Mouse (Mus musculus): ENCODE results near the gene Cavin1. TPM values are rescaled to one million over a fixed set of nuclear protein-coding genes. Genes with fewer than 3 reads are reported as not detected.
A peak's percentile ranks its signal among the peaks of the same experiment; 100 is the strongest.

The Cavin1 gene
- polyA plus RNA-seq, 1 experiment from 2014 or later, result 10.2 TPM

DNA sequence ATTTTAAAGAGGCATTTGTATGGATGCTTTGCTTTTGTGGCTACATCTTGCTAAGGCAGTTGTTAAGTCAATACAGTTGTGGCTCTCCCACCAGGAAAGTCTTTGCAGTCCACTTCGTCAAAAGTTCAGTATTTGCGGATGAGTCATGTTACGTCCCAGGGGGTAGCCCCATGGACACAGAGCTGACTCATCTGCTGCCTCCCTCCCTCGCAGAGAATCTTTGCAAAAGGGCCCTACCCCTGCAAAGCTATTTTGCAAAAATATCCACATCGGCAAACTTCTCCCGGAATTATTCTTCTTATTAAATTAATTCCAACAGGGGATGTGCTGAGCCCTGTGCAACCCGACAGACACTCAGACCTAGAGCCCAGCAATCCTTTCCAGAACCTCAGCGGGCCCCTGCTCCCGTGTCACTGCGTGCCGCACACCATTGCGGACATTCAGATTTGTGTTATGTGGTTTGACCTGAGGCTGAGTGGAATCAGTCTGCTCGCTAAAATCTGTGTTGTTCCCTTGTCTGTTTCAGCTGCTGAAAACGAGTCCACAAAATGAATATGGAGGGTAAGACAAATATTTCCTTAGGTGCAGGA lies 3.8 kb upstream of the Cavin1 start:
- H3K4me3 ChIP-seq (ENCODE audit: low read depth, low read length), result no peak overlapping the region
- DNase-seq (ENCODE audit: low spot score) (no peak), ATAC-seq (ENCODE audit: insufficient number of reproducible peaks, low FRiP score, low TSS enrichment, low read depth) (no peak)
- 82% methylated on average over 14 of the region's 14 CpGs for WGBS
- no peaks in the 10 kb centered on the region for H3K36me3 ChIP-seq (ENCODE audit: control insufficient read depth, insufficient read depth, low read length)
- no peaks in the 10 kb centered on the region for H3K9me3 ChIP-seq (ENCODE audit: control insufficient read depth, low read length)
- H3K4me2 ChIP-seq (ENCODE audit: low read depth, severe bottlenecking), result no peak overlapping the region
- H3K4me1 ChIP-seq (ENCODE audit: control insufficient read depth, insufficient read depth, low read length), result peaks cover 10% of the 10 kb centered on the region; the same call in 1 of the 2 replicates
- no peak overlapping the region for H3K27ac ChIP-seq (replicated peaks; ENCODE audit: low read depth, low read length)
- peaks cover 22% of the 10 kb centered on the region for H3K27me3 ChIP-seq (ENCODE audit: control insufficient read depth, insufficient read depth, low read length)
- H3K9ac ChIP-seq (ENCODE audit: low read length), result no peak overlapping the region

DNA sequence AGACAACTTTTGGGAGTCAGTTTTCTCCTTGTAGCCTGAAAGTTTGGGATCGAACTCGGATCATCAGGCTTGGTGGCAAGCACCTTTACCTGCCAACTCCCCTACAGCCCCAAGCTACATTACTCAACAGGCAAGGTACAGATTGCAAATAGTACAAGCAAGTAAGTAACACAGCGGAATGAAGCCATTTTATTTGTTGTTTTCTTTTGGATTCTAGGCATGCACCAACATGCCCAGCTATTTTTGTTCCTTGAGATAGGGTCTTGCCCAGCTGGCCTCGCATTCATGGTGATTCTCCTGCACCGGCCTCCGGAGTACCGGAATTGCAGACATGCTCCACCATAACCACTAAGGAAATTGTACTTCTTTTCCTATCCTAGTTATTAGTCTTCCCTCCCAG lies 2.6 kb upstream of the Cavin1 start:
- Histone ChIP-seq H3K4me3 (ENCODE audit: low read depth, low read length) (no peak overlapping the region), H3K4me2 (ENCODE audit: low read depth, severe bottlenecking) (no peak overlapping the region), H3K9ac (ENCODE audit: low read length) (no peak overlapping the region), H3K4me1 (ENCODE audit: control insufficient read depth, insufficient read depth, low read length) (peaks cover 13% of the 10 kb centered on the region), H3K27me3 (ENCODE audit: control insufficient read depth, insufficient read depth, low read length) (peaks cover 35% of the 10 kb centered on the region), H3K27ac (replicated peaks; ENCODE audit: low read depth, low read length) (no peak overlapping the region), H3K36me3 (ENCODE audit: control insufficient read depth, insufficient read depth, low read length) (no peaks in the 10 kb centered on the region), H3K9me3 (ENCODE audit: control insufficient read depth, low read length) (no peaks in the 10 kb centered on the region)
- no peak for ATAC-seq (ENCODE audit: insufficient number of reproducible peaks, low FRiP score, low TSS enrichment, low read depth)
- DNase-seq (ENCODE audit: low spot score), result no peak
- 93% methylated on average over 7 of the region's 7 CpGs for WGBS

DNA sequence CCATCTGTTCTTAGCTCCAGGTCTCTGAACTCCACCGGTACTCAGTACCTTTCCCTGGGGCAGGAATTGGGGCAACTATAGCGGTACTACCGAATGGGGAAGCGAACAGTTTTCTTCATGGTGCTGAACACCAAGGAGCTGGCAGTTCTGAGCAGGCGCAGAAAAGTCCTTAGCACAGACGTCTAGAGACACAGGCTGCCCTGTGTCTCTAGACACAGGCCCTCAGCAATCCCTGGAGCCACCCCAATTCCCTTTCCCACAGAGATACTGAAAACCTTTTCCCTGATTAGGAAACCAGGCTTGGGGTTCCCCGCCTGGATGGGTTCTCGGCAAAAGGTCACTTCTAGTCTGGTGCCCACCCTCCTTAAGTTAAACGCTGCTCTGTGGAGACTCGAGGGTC lies 768 bp upstream of the Cavin1 start:
- Histone ChIP-seq H3K27me3 (ENCODE audit: control insufficient read depth, insufficient read depth, low read length) (peaks cover 46% of the 10 kb centered on the region), H3K4me3 (ENCODE audit: low read depth, low read length) (no peak overlapping the region), H3K36me3 (ENCODE audit: control insufficient read depth, insufficient read depth, low read length) (no peaks in the 10 kb centered on the region), H3K9ac (ENCODE audit: low read length) (no peak overlapping the region), H3K4me1 (ENCODE audit: control insufficient read depth, insufficient read depth, low read length) (peaks cover 13% of the 10 kb centered on the region), H3K9me3 (ENCODE audit: control insufficient read depth, low read length) (no peaks in the 10 kb centered on the region), H3K27ac (replicated peaks; ENCODE audit: low read depth, low read length) (no peak overlapping the region), H3K4me2 (ENCODE audit: low read depth, severe bottlenecking) (no peak overlapping the region)
- WGBS, result 66% methylated on average over 10 of the region's 10 CpGs
- DNase-seq (ENCODE audit: low spot score) (no peak), ATAC-seq (ENCODE audit: insufficient number of reproducible peaks, low FRiP score, low TSS enrichment, low read depth) (no peak)

DNA sequence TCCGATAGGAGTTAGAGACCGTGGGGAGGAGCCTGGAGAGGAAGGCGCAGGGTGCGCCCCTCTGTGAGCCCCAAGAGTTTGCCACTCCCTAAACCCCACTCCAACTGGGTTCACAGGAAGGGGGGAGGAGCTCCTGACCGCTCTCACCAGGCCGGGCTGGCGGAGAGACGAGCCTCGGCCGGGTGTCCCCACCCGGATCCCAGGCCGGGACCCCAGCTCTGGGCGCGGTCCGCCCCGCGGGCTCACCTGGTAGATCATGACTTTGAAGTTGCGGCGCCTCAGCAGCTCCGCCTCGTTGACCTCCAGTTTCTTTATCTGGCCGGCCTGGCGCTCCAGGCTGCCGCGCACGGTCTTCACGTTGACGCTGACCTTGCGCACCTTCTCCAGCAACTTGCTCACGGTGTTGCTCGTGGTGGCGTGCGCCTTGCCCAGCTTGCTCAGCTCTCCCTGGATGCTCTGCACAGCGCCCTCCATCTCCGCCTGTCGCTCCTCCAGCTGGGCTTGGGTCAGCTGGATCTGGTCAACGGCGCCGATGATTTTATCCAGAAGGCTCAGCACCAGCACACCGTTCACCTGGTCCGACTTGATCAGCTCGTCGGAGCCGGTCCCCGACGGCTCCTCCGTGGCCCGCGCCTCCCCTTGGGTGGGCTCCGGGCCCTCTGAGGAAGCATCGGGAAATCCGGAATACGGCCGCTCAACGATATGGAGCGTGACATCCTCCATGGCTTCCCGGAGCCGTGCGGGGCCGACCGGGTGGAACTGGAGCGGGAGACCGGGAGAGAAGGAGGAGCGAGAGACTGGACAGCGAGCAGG lies 737 bp downstream of the Cavin1 start:
- Histone ChIP-seq H3K4me3 (ENCODE audit: low read depth, low read length) (peak overlapping the region; percentile 40), H3K27ac (replicated peaks; ENCODE audit: low read depth, low read length) (no peak overlapping the region), H3K4me1 (ENCODE audit: control insufficient read depth, insufficient read depth, low read length) (peaks cover 13% of the 10 kb centered on the region), H3K9ac (ENCODE audit: low read length) (peak overlapping the region; percentile 32; the same call in 1 of the 2 replicates), H3K36me3 (ENCODE audit: control insufficient read depth, insufficient read depth, low read length) (no peaks in the 10 kb centered on the region), H3K4me2 (ENCODE audit: low read depth, severe bottlenecking) (peak overlapping the region; percentile 64), H3K27me3 (ENCODE audit: control insufficient read depth, insufficient read depth, low read length) (peaks cover 58% of the 10 kb centered on the region), H3K9me3 (ENCODE audit: control insufficient read depth, low read length) (no peaks in the 10 kb centered on the region)
- under 1% methylated on average over 65 of the region's 65 CpGs for WGBS
- DNase-seq (ENCODE audit: low spot score), result peak; percentile 62
- no peak; the same call in 1 of the 2 replicates for ATAC-seq (ENCODE audit: insufficient number of reproducible peaks, low FRiP score, low TSS enrichment, low read depth)

DNA sequence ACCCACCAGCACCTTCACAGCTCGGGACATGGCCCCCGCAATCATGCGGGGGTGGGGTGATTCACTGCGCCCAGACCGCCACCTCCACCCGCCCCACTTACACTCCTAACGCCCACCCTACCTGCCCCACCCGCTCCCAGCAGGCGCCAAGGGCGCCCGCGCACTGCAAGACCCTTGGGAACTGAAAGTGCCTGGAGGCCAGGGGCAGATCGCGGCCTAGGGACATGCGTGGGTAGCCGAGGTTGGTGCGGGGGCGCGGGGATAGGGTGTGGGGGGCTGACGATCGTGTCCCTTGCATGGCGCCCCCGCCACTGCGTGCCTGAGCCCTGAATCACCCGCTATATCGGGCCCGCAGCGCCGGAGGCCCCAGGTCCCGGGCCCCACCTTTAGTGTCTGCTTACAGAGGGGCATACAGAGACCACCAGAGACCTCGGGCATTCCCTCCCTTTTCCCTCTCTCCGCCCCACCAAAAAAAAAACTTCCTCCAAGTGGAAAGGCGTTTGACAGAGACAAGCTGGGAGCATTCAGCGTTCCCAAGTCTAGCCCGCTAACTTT lies 1.4 kb downstream of the Cavin1 start:
- 8% methylated on average over 32 of the region's 35 CpGs for WGBS
- ATAC-seq (ENCODE audit: insufficient number of reproducible peaks, low FRiP score, low TSS enrichment, low read depth) (no peak), DNase-seq (ENCODE audit: low spot score) (no peak)
- peak overlapping the region; percentile 32; the same call in 1 of the 2 replicates for H3K9ac ChIP-seq (ENCODE audit: low read length)
- peaks cover 61% of the 10 kb centered on the region for H3K27me3 ChIP-seq (ENCODE audit: control insufficient read depth, insufficient read depth, low read length)
- H3K9me3 ChIP-seq (ENCODE audit: control insufficient read depth, low read length), result no peaks in the 10 kb centered on the region
- H3K36me3 ChIP-seq (ENCODE audit: control insufficient read depth, insufficient read depth, low read length), result no peaks in the 10 kb centered on the region
- peak overlapping the region; percentile 64 for H3K4me2 ChIP-seq (ENCODE audit: low read depth, severe bottlenecking)
- H3K4me3 ChIP-seq (ENCODE audit: low read depth, low read length), result peak overlapping the region; percentile 40
- H3K27ac ChIP-seq (replicated peaks; ENCODE audit: low read depth, low read length), result no peak overlapping the region
- H3K4me1 ChIP-seq (ENCODE audit: control insufficient read depth, insufficient read depth, low read length), result peaks cover 13% of the 10 kb centered on the region

DNA sequence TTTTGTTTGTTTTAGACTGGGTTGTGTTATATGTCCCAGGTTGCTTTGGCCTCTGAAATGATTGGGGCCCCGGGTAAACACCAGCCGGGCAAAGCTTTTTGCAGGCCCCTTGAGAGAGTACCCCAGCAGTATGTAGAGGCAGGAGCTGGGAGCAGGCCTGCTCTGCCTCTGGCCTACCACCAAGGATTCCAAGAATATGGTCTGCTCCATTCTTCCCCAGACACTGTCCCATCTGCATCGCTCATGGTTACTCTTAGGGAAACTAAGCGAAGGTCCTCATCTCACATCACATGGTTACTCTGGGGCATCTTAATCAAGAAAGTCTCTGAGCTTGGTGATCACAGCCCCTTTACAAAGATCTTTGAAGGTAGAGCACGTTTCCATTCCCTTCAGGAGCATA lies 2.2 kb downstream of the Cavin1 start:
- Histone ChIP-seq H3K9ac (ENCODE audit: low read length) (no peak overlapping the region), H3K4me2 (ENCODE audit: low read depth, severe bottlenecking) (no peak overlapping the region), H3K27ac (replicated peaks; ENCODE audit: low read depth, low read length) (no peak overlapping the region), H3K36me3 (ENCODE audit: control insufficient read depth, insufficient read depth, low read length) (no peaks in the 10 kb centered on the region), H3K9me3 (ENCODE audit: control insufficient read depth, low read length) (no peaks in the 10 kb centered on the region), H3K4me3 (ENCODE audit: low read depth, low read length) (no peak overlapping the region), H3K27me3 (ENCODE audit: control insufficient read depth, insufficient read depth, low read length) (peaks cover 61% of the 10 kb centered on the region), H3K4me1 (ENCODE audit: control insufficient read depth, insufficient read depth, low read length) (peaks cover 13% of the 10 kb centered on the region)
- DNase-seq (ENCODE audit: low spot score) (no peak), ATAC-seq (ENCODE audit: insufficient number of reproducible peaks, low FRiP score, low TSS enrichment, low read depth) (no peak)
- whole genome bisulfite sequencing, result 79% methylated on average over 5 of the region's 5 CpGs

DNA sequence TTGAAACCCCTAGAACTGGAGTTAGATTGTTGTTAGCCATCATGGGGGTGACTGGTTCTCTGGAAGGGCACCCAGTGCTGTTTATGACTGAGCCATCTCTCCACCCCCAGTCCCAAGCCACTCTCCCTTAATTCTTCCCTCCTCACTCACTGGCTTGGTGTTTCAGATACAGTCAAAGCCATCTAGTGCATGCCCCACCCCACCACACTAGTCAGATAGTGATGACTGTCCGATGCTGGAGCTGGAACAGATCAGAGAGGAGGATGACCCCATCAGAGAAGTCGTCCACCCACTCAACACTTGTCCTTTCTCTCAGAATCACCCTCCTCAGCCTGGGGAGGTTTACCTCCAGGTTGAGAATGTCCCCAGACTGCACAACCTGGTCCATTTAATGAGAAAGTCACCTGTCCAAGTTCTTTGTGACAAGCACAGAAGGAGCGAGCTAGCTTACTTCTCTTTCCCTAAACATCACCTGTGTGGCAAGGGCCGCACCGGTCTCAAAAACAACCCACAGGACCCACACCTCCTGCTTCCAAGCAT lies 2.7 kb downstream of the Cavin1 start:
- no peak overlapping the region for H3K9ac ChIP-seq (ENCODE audit: low read length)
- ATAC-seq (ENCODE audit: insufficient number of reproducible peaks, low FRiP score, low TSS enrichment, low read depth), result no peak

DNA sequence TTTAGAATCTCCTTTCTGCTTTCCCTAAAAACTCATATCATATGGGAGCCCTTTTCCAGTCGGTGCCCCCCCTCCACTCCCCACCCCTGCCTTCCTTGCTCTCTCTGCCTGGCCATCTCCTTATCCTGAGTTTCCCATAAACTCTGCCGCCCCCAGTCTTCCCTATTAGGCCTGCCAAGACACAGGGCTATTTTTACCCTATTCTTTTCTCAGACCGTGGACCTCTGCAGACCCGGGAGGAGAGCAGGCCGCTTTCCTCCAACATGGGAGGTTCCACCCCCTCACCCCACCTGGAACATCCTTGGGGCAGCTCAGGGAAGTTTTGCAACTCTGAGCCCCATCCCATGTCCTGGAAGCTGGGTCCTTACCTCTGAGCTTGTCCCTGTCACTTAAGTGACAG lies 3.3 kb downstream of the Cavin1 start:
- Histone ChIP-seq H3K9me3 (ENCODE audit: control insufficient read depth, low read length) (no peaks in the 10 kb centered on the region), H3K4me1 (ENCODE audit: control insufficient read depth, insufficient read depth, low read length) (peaks cover 15% of the 10 kb centered on the region), H3K4me2 (ENCODE audit: low read depth, severe bottlenecking) (no peak overlapping the region), H3K4me3 (ENCODE audit: low read depth, low read length) (no peak overlapping the region), H3K9ac (ENCODE audit: low read length) (no peak overlapping the region), H3K27ac (replicated peaks; ENCODE audit: low read depth, low read length) (no peak overlapping the region), H3K27me3 (ENCODE audit: control insufficient read depth, insufficient read depth, low read length) (peaks cover 61% of the 10 kb centered on the region), H3K36me3 (ENCODE audit: control insufficient read depth, insufficient read depth, low read length) (no peaks in the 10 kb centered on the region)
- WGBS, result 71% methylated on average over 5 of the region's 5 CpGs
- no peak for ATAC-seq (ENCODE audit: insufficient number of reproducible peaks, low FRiP score, low TSS enrichment, low read depth)
- no peak for DNase-seq (ENCODE audit: low spot score)

More for the DNA sequence above, 2.7 kb downstream of the Cavin1 start:
- no peak for DNase-seq (ENCODE audit: low spot score)
- WGBS, result 84% methylated on average over 5 of the region's 5 CpGs
- Histone ChIP-seq H3K27me3 (ENCODE audit: control insufficient read depth, insufficient read depth, low read length) (peaks cover 61% of the 10 kb centered on the region), H3K36me3 (ENCODE audit: control insufficient read depth, insufficient read depth, low read length) (no peaks in the 10 kb centered on the region), H3K4me3 (ENCODE audit: low read depth, low read length) (no peak overlapping the region), H3K4me1 (ENCODE audit: control insufficient read depth, insufficient read depth, low read length) (peaks cover 13% of the 10 kb centered on the region), H3K27ac (replicated peaks; ENCODE audit: low read depth, low read length) (no peak overlapping the region), H3K9me3 (ENCODE audit: control insufficient read depth, low read length) (no peaks in the 10 kb centered on the region), H3K4me2 (ENCODE audit: low read depth, severe bottlenecking) (no peak overlapping the region)
